Mouse (Mus musculus): ENCODE measurements around the gene Slc17a1.

Slc17a1 gene

GRCm38 (mm10) chr13:23867405-23867804, at the start of gene Slc17a1:
Slc17a1 (plus strand) TSS chr13:23867750.
- DNase-seq: no peak

- no peak for DNase-seq
Measured at GRCm38 (mm10) chr13:23820179-23820940, 47.2 kb upstream of the Slc17a1 start.

- DNase-seq: no peak
Measured at GRCm38 (mm10) chr13:23822213-23822612, 45.3 kb upstream of the Slc17a1 start.

- no peak for DNase-seq
Measured at GRCm38 (mm10) chr13:23826606-23827005, 40.9 kb upstream of the Slc17a1 start.

GRCm38 (mm10) chr13:23833053-23833452, 34.5 kb upstream of the Slc17a1 start:
- DNase-seq: no peak

- no peak for DNase-seq
Measured at GRCm38 (mm10) chr13:23834836-23835235, 32.7 kb upstream of the Slc17a1 start.

- DNase-seq: no peak
Measured at GRCm38 (mm10) chr13:23836630-23837029, 30.9 kb upstream of the Slc17a1 start.

- no peak for DNase-seq
Measured at GRCm38 (mm10) chr13:23839308-23839707, 28.2 kb upstream of the Slc17a1 start, which contains the start of gene Slc17a3. Slc17a3 (plus strand) TSS chr13:23839434.

- DNase-seq: no peak
Measured at GRCm38 (mm10) chr13:23845851-23846250, 21.7 kb upstream of the Slc17a1 start.

- no peak for DNase-seq
Measured at GRCm38 (mm10) chr13:23849299-23849698, 18.3 kb upstream of the Slc17a1 start.

GRCm38 (mm10) chr13:23856401-23856800, 11.1 kb upstream of the Slc17a1 start:
- no peak for DNase-seq

GRCm38 (mm10) chr13:23861815-23862214, 5.7 kb upstream of the Slc17a1 start:
- DNase-seq: no peak

- no peak for DNase-seq
Measured at GRCm38 (mm10) chr13:23864711-23865110, 2.8 kb upstream of the Slc17a1 start.

- no peak for DNase-seq
Measured at GRCm38 (mm10) chr13:23866086-23866710, 1.4 kb upstream of the Slc17a1 start.

- no peak for DNase-seq
Measured at GRCm38 (mm10) chr13:23867000-23867399, 550 bp upstream of the Slc17a1 start.

GRCm38 (mm10) chr13:23868790-23869533, 1.4 kb downstream of the Slc17a1 start:
- no peak for DNase-seq

- DNase-seq: no peak
Measured at GRCm38 (mm10) chr13:23869996-23870395, 2.4 kb downstream of the Slc17a1 start.

GRCm38 (mm10) chr13:23873141-23873540, 5.6 kb downstream of the Slc17a1 start:
- no peak for DNase-seq

- DNase-seq: no peak
Measured at GRCm38 (mm10) chr13:23879106-23879505, 11.6 kb downstream of the Slc17a1 start.

GRCm38 (mm10) chr13:23879636-23880035, 12.1 kb downstream of the Slc17a1 start:
- no peak for DNase-seq

- DNase-seq: no peak
Measured at GRCm38 (mm10) chr13:23885540-23885939, 18.0 kb downstream of the Slc17a1 start.

- no peak for DNase-seq
Measured at GRCm38 (mm10) chr13:23887026-23887725, 19.6 kb downstream of the Slc17a1 start.

GRCm38 (mm10) chr13:23889011-23889605, 21.6 kb downstream of the Slc17a1 start:
- no peak for DNase-seq
